Mouse (Mus musculus) forebrain, embryonic 12.5 days (tissue): Measurements from ENCODE around the gene Taok3. TPM values are rescaled to one million over a fixed set of nuclear protein-coding genes. Genes with fewer than 3 reads are reported as not detected.

Experiments used
- ATAC-seq: fragments of 200-750 bp; cut with Nextera tagmentation; 2 replicates; pipeline ENCODE4 v1.8.0; 2017; ENCODE audit warnings: moderate TSS enrichment; ENCODE audit not compliant: low FRiP score
- H3K27ac ChIP-seq: fragments of 300-500 bp; sonication (generic); 2 replicates; pipeline ENCODE4 v1.5.1; 2016; ENCODE audit warnings: mild to moderate bottlenecking
- H3K27me3 ChIP-seq: fragments of 300-500 bp; sonication (generic); 2 replicates; pipeline ENCODE4 v1.6.1; 2016; ENCODE audit warnings: mild to moderate bottlenecking
- H3K36me3 ChIP-seq: fragments of 300-500 bp; sonication (generic); replicated peaks from 2 replicates; pipeline ENCODE4 v1.6.1; 2016; ENCODE audit warnings: mild to moderate bottlenecking
- H3K4me1 ChIP-seq: fragments of 300-500 bp; sonication (generic); 2 replicates; pipeline ENCODE4 v1.6.1; 2016
- H3K4me2 ChIP-seq: fragments of 300-500 bp; sonication (generic); 2 replicates; pipeline ENCODE4 v1.6.1; 2016; ENCODE audit warnings: mild to moderate bottlenecking, moderate library complexity
- H3K4me3 ChIP-seq: fragments of 300-500 bp; sonication (generic); replicated peaks from 2 replicates; pipeline ENCODE4 v1.5.1; 2016; ENCODE audit warnings: mild to moderate bottlenecking
- H3K9ac ChIP-seq: fragments of 300-500 bp; sonication (generic); 2 replicates; pipeline ENCODE4 v1.6.1; 2016; ENCODE audit warnings: mild to moderate bottlenecking
- H3K9me3 ChIP-seq: fragments of 300-500 bp; sonication (generic); 2 replicates; pipeline ENCODE4 v1.6.1; 2016
- WGBS: fragments of 180-500 bp; shearing (Covaris S2); methylation state at CpG from one replicate; pipeline ENCODE4 v1.1.7; 2016; 5-methylcytosine and 5-hydroxymethylcytosine counted together
- polyA plus RNA-seq: library from polyadenylated mRNA; unstranded; fragments of >200 nt; fragmentation: Nextera tagmentation; extraction: Ambion mirVana; gene quantifications from 2 replicates; pipeline ENCODE4 v1.2.1, GENCODE M21; 2016

The Taok3 gene
- polyA plus RNA-seq, 1 experiment from 2014 or later, result 24.8 TPM

GRCm38 (mm10) chr5:117118850-117119249 lies 1.1 kb upstream of the Taok3 start:
- no peak for ATAC-seq
- H3K4me2 ChIP-seq, result peak overlapping the region; percentile 93; the same call in 1 of the 2 replicates
- peaks cover 13% of the 10 kb centered on the region for H3K27me3 ChIP-seq
- no peaks in the 10 kb centered on the region for H3K9me3 ChIP-seq
- H3K27ac ChIP-seq, result no peak overlapping the region
- 0 out of 2 replicates have a peak overlapping the region, but pooled peaks have one; percentile 2 for H3K4me3 ChIP-seq
- no peak overlapping the region for H3K9ac ChIP-seq
- H3K4me1 ChIP-seq, result peaks cover 36% of the 10 kb centered on the region
- H3K36me3 ChIP-seq, result no peaks in the 10 kb centered on the region
- WGBS, result 61% methylated on average over 8 of the region's 8 CpGs

GRCm38 (mm10) chr5:117120489-117121466 lies 849 bp downstream of the Taok3 start:
- Histone ChIP-seq H3K27ac (no peak overlapping the region), H3K4me2 (peak overlapping the region; percentile 93), H3K27me3 (peaks cover 13% of the 10 kb centered on the region), H3K36me3 (no peaks in the 10 kb centered on the region), H3K9ac (peak overlapping the region; percentile 68), H3K4me3 (peak overlapping the region; percentile 79), H3K9me3 (no peaks in the 10 kb centered on the region), H3K4me1 (peaks cover 26% of the 10 kb centered on the region)
- 1% methylated on average over 40 of the region's 40 CpGs for WGBS
- no peak for ATAC-seq

GRCm38 (mm10) chr5:117121657-117122056 lies 1.7 kb downstream of the Taok3 start:
- H3K4me2 ChIP-seq, result peak overlapping the region; percentile 93
- H3K27me3 ChIP-seq, result peaks cover 13% of the 10 kb centered on the region
- H3K27ac ChIP-seq, result no peak overlapping the region
- H3K4me1 ChIP-seq, result peaks cover 22% of the 10 kb centered on the region
- no peaks in the 10 kb centered on the region for H3K9me3 ChIP-seq
- H3K9ac ChIP-seq, result no peak overlapping the region
- 10% methylated on average over 2 of the region's 2 CpGs for WGBS
- ATAC-seq, result no peak
- H3K4me3 ChIP-seq, result no peak overlapping the region
- H3K36me3 ChIP-seq, result no peaks in the 10 kb centered on the region

- ATAC-seq, result no peak
- Histone ChIP-seq H3K4me2 (no peak overlapping the region), H3K9ac (no peak overlapping the region), H3K4me1 (peaks cover 22% of the 10 kb centered on the region), H3K27me3 (peaks cover 13% of the 10 kb centered on the region), H3K9me3 (no peaks in the 10 kb centered on the region), H3K36me3 (no peaks in the 10 kb centered on the region), H3K4me3 (no peak overlapping the region), H3K27ac (no peak overlapping the region)
- WGBS, result 95% methylated on average over 6 of the region's 6 CpGs
Measured at GRCm38 (mm10) chr5:117123102-117123501, 3.2 kb downstream of the Taok3 start.

- H3K36me3 ChIP-seq, result no peaks in the 10 kb centered on the region
- no peak overlapping the region for H3K27ac ChIP-seq
- no peak overlapping the region for H3K9ac ChIP-seq
- peaks cover 13% of the 10 kb centered on the region for H3K27me3 ChIP-seq
- peaks cover 22% of the 10 kb centered on the region for H3K4me1 ChIP-seq
- no peaks in the 10 kb centered on the region for H3K9me3 ChIP-seq
- H3K4me3 ChIP-seq, result no peak overlapping the region
- WGBS, result 88% methylated on average over 4 of the region's 4 CpGs
- no peak for ATAC-seq
- H3K4me2 ChIP-seq, result no peak overlapping the region
Measured at GRCm38 (mm10) chr5:117123840-117124239, 3.9 kb downstream of the Taok3 start.

GRCm38 (mm10) chr5:117125482-117126346 lies 5.8 kb downstream of the Taok3 start:
- Histone ChIP-seq H3K27me3 (peaks cover 11% of the 10 kb centered on the region), H3K9ac (no peak overlapping the region), H3K4me3 (no peak overlapping the region), H3K4me2 (no peak overlapping the region), H3K4me1 (peaks cover 12% of the 10 kb centered on the region), H3K9me3 (no peaks in the 10 kb centered on the region), H3K27ac (no peak overlapping the region), H3K36me3 (no peaks in the 10 kb centered on the region)
- 85% methylated on average over 16 of the region's 16 CpGs for WGBS
- no peak for ATAC-seq

GRCm38 (mm10) chr5:117127051-117127450 lies 7.1 kb downstream of the Taok3 start:
- Histone ChIP-seq H3K9me3 (no peaks in the 10 kb centered on the region), H3K4me2 (no peak overlapping the region), H3K27me3 (no peaks in the 10 kb centered on the region), H3K9ac (no peak overlapping the region), H3K27ac (no peak overlapping the region), H3K4me1 (no peaks in the 10 kb centered on the region), H3K4me3 (no peak overlapping the region), H3K36me3 (no peaks in the 10 kb centered on the region)
- 89% methylated on average over 4 of the region's 4 CpGs for WGBS
- no peak for ATAC-seq

- ATAC-seq, result no peak
- Histone ChIP-seq H3K27me3 (no peaks in the 10 kb centered on the region), H3K9ac (no peak overlapping the region), H3K27ac (no peak overlapping the region), H3K36me3 (no peaks in the 10 kb centered on the region), H3K4me1 (peaks cover 8% of the 10 kb centered on the region), H3K9me3 (no peaks in the 10 kb centered on the region), H3K4me3 (no peak overlapping the region), H3K4me2 (no peak overlapping the region)
- WGBS, result 95% methylated on average over 15 of the region's 15 CpGs
Measured at GRCm38 (mm10) chr5:117130726-117131125, 10.8 kb downstream of the Taok3 start.

GRCm38 (mm10) chr5:117133446-117134065 lies 13.6 kb downstream of the Taok3 start:
- no peak overlapping the region for H3K27ac ChIP-seq

GRCm38 (mm10) chr5:117134066-117134888 lies 14.3 kb downstream of the Taok3 start:
- H3K4me3 ChIP-seq, result no peak overlapping the region
- ATAC-seq, result no peak
- no peak overlapping the region for H3K27ac ChIP-seq

More at GRCm38 (mm10) chr5:117133446-117134065, 13.6 kb downstream of the Taok3 start:
- Histone ChIP-seq H3K36me3 (no peaks in the 10 kb centered on the region), H3K4me3 (no peak overlapping the region), H3K4me2 (no peak overlapping the region), H3K27me3 (no peaks in the 10 kb centered on the region), H3K9me3 (no peaks in the 10 kb centered on the region), H3K9ac (no peak overlapping the region), H3K4me1 (peaks cover 12% of the 10 kb centered on the region)
- no peak for ATAC-seq
- 90% methylated on average over 17 of the region's 17 CpGs for WGBS

GRCm38 (mm10) chr5:117134889-117135456 lies 15.0 kb downstream of the Taok3 start:
- Histone ChIP-seq H3K4me1 (peaks cover 12% of the 10 kb centered on the region), H3K27me3 (no peaks in the 10 kb centered on the region), H3K9me3 (no peaks in the 10 kb centered on the region), H3K27ac (no peak overlapping the region), H3K36me3 (no peaks in the 10 kb centered on the region), H3K4me3 (no peak overlapping the region), H3K4me2 (no peak overlapping the region), H3K9ac (no peak overlapping the region)
- 79% methylated on average over 3 of the region's 3 CpGs for WGBS
- ATAC-seq, result no peak

More at GRCm38 (mm10) chr5:117134066-117134888, 14.3 kb downstream of the Taok3 start:
- no peaks in the 10 kb centered on the region for H3K27me3 ChIP-seq
- peaks cover 12% of the 10 kb centered on the region for H3K4me1 ChIP-seq
- no peaks in the 10 kb centered on the region for H3K36me3 ChIP-seq
- no peak overlapping the region for H3K4me2 ChIP-seq
- H3K9me3 ChIP-seq, result no peaks in the 10 kb centered on the region
- WGBS, result 79% methylated on average over 19 of the region's 19 CpGs
- H3K9ac ChIP-seq, result no peak overlapping the region
